Mouse (Mus musculus) lung, adult 2 months (tissue): ENCODE data around the gene Prdm16.

Experiments used
- CTCF ChIP-seq: fragments of 200-500 bp; IDR thresholded peaks from 2 replicates; pipeline ENCODE4 v1.5.1; 2011; ENCODE audit warnings: mild to moderate bottlenecking, low read length, control low read depth; ENCODE audit not compliant: insufficient read depth
- POLR2A ChIP-seq: fragments of 200-500 bp; IDR thresholded peaks from 2 replicates; pipeline ENCODE4 v1.6.1; 2011; ENCODE audit warnings: low read depth, mild to moderate bottlenecking, control low read depth, low read length, borderline replicate concordance; ENCODE audit errors: extremely low read depth

DNA sequence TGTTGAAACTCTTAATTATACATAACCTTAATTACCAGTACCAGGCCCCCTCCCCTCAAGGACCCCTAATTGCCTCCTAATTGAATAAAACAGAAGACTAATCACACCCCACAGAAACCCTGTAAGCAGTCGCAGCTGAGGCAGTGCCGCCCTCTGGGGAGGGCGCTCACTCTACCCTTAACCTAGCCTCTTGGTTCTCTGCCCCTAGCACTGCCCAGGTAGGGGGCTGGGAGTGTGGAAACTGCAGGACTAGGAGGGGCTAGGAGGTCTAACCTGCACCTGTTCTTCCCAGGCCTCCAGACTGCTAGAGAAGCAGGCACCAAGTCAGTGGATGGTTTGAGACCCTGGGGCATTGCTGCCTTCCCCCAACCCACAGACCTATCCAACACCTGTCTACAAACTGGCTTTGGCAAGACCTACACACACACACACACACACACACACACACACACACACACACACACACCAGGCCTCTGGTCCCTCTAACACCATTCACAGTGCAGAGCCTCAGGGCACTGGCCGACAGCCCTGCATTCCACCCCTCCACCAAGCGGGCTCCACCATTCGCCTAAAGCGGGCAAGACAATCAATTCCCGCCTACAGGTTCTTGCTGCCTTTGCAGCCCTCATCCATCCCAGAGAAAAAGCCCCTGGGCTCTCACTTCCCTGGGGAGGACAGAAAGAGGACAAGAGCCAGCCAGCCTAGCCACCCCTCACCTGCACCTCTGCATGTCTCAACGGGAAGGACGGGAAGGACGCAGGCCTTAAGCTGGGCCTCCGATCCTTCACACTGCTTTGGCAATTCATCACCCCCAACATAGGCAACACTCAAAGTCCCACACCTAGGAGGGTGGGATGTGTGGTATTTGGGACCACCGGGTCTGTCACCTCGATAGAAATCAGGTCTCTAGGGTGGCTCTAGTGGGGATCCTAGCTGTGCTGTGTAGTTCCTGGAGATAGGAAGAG lies 3.6 kb downstream of the Prdm16 start:
- TF ChIP-seq CTCF (no peak), POLR2A (no peak)
